Mouse (Mus musculus): ENCODE measurements at regions not wholly inside any gene's neighbourhood (a gene's known extent, or its start where the extent isn't known, plus 50 kb on each side); places are given as distances from the start of the nearest gene placed in this dataset.

DNA sequence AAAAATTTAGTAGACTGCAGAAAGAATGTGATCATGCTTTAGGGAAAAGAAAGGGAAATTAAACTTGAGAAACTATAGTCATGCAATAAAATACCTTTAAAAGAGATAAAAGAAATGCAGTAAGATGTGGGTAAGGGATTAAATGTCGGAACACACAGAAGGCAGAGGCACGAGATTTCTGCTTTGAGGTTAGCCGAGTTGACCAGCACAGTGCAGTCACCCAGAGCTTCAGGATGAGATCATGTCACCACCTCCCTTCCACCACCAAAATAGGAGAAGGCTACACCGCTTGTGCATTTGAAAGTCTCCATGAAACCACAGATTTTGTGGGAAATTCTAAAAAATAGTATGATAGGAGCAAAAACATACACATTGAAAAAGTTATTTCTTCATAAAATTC is 166.6 kb downstream of the Fam198b start:
- Histone ChIP-seq H3K27me3 (ENCODE audit: control insufficient read depth, insufficient read depth, low read length) (no peaks in the 10 kb centered on the region), H3K36me3 (ENCODE audit: control insufficient read depth, insufficient read depth, low read length) (no peaks in the 10 kb centered on the region), H3K4me3 (ENCODE audit: control insufficient read depth in 1 of 2, insufficient read depth in 1 of 2, low read depth in 1 of 2, low read length in 2 of 2) (no peak overlapping the region), H3K4me2 (ENCODE audit: low read length) (no peak overlapping the region), H3K27ac (replicated peaks in 1 of 2; ENCODE audit: control insufficient read depth in 1 of 2, insufficient read depth in 1 of 2, low read depth in 2 of 2, low read length in 2 of 2) (no peak overlapping the region; a peak in 1 of 4 replicates), H3K9ac (ENCODE audit: low read length) (no peak overlapping the region), H3K4me1 (ENCODE audit: control insufficient read depth in 2 of 2, insufficient read depth in 2 of 2, low read length in 2 of 2) (peaks cover 5 to 27% of the 10 kb centered on the region in 2 experiments), H3K9me3 (ENCODE audit: control insufficient read depth, low read length) (no peaks in the 10 kb centered on the region)
- ATAC-seq (ENCODE audit: insufficient number of reproducible peaks, insufficient read depth, low FRiP score, low read depth), result no peak
- 45% methylated on average over 4 of the region's 4 CpGs for WGBS

DNA sequence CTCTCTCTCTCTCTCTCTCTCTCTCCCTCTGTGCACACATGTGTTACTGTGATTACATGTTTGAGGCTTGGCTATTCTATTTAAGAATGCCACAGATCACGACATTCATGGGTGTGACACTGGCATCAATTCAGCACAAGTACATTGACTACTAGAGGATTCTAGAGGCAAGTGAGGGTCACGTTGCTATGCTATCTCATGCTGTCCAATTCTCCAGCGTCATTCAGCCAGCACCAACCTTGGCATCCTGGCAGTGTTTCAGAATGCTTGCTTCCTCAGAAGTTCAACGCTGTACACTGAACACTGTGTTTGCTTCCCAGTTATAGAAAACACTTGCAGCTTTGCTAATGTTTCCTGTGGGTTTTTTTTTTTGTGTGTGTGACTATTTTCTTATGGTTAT is 167.6 kb downstream of the Fam198b start:
- Histone ChIP-seq H3K27ac (replicated peaks in 1 of 2; ENCODE audit: control insufficient read depth in 1 of 2, insufficient read depth in 1 of 2, low read depth in 2 of 2, low read length in 2 of 2) (peak overlapping the region; percentile 59 to 64), H3K4me2 (ENCODE audit: low read length) (no peak overlapping the region), H3K27me3 (ENCODE audit: control insufficient read depth, insufficient read depth, low read length) (no peaks in the 10 kb centered on the region), H3K9me3 (ENCODE audit: control insufficient read depth, low read length) (no peaks in the 10 kb centered on the region), H3K4me3 (ENCODE audit: control insufficient read depth in 1 of 2, insufficient read depth in 1 of 2, low read depth in 1 of 2, low read length in 2 of 2) (no peak overlapping the region), H3K9ac (ENCODE audit: low read length) (no peak overlapping the region), H3K36me3 (ENCODE audit: control insufficient read depth, insufficient read depth, low read length) (no peaks in the 10 kb centered on the region), H3K4me1 (ENCODE audit: control insufficient read depth in 2 of 2, insufficient read depth in 2 of 2, low read length in 2 of 2) (peaks cover 5 to 31% of the 10 kb centered on the region in 2 experiments)
- ATAC-seq (ENCODE audit: insufficient number of reproducible peaks, insufficient read depth, low FRiP score, low read depth), result peak; percentile 78; the same call in 1 of the 2 replicates
- WGBS, result 4% methylated on average over 4 of the region's 4 CpGs

DNA sequence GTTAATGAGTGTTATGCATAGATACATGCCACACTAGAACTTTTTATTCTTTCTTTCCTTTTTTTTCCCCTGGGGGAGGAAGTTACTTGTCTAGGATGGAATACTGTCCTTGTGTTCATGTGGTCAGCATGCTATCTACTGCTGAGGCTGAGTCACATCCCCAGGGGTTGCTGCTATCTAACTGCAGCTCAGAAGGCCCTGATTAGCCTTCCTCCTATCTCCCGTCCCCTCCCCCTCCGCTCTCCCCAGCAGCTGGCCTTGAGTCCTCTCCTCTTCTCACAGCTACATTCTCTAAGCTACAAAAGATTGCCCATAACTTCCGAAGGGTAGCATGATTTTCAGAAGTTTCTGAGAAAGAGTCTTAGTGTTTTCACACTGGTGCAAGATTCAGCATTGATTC is 168.5 kb downstream of the Fam198b start:
- H3K36me3 ChIP-seq (ENCODE audit: control insufficient read depth, insufficient read depth, low read length), result no peaks in the 10 kb centered on the region
- H3K4me1 ChIP-seq (ENCODE audit: control insufficient read depth in 2 of 2, insufficient read depth in 2 of 2, low read length in 2 of 2), result peaks cover 5 to 33% of the 10 kb centered on the region in 2 experiments
- peak; percentile 84 for ATAC-seq (ENCODE audit: insufficient number of reproducible peaks, insufficient read depth, low FRiP score, low read depth)
- no peak overlapping the region for H3K4me2 ChIP-seq (ENCODE audit: low read length)
- H3K4me3 ChIP-seq (ENCODE audit: control insufficient read depth in 1 of 2, insufficient read depth in 1 of 2, low read depth in 1 of 2, low read length in 2 of 2), result no peak overlapping the region
- H3K27me3 ChIP-seq (ENCODE audit: control insufficient read depth, insufficient read depth, low read length), result no peaks in the 10 kb centered on the region
- H3K9ac ChIP-seq (ENCODE audit: low read length), result no peak overlapping the region
- H3K9me3 ChIP-seq (ENCODE audit: control insufficient read depth, low read length), result no peaks in the 10 kb centered on the region
- peak overlapping the region; percentile 58 to 69 for H3K27ac ChIP-seq (replicated peaks in 1 of 2; ENCODE audit: control insufficient read depth in 1 of 2, insufficient read depth in 1 of 2, low read depth in 2 of 2, low read length in 2 of 2)
- 3% methylated on average over 3 of the region's 3 CpGs for WGBS

DNA sequence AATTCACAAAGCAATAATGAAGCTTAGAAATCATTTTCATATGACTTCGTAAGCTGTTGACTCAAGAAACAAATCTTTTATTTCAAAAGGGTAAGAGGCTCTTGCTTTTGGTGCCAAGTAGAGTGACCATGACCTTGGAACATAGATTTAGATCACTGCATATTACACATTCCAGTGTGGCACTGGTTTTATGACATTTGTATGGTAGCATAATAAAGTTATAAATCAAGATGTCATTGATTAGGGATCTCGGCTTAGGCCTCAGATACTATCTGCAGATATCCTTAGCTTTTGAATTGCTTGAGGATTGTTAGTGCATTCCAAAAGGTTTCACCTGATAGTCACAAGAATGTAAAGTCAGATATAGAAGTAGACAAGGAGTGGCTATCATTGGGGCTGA is 169.1 kb downstream of the Fam198b start:
- no peak overlapping the region for H3K4me2 ChIP-seq (ENCODE audit: low read length)
- H3K36me3 ChIP-seq (ENCODE audit: control insufficient read depth, insufficient read depth, low read length), result no peaks in the 10 kb centered on the region
- no peaks in the 10 kb centered on the region for H3K9me3 ChIP-seq (ENCODE audit: control insufficient read depth, low read length)
- no peak overlapping the region for H3K9ac ChIP-seq (ENCODE audit: low read length)
- peaks cover 5 to 33% of the 10 kb centered on the region in 2 experiments for H3K4me1 ChIP-seq (ENCODE audit: control insufficient read depth in 2 of 2, insufficient read depth in 2 of 2, low read length in 2 of 2)
- 69% methylated on average over 2 of the region's 2 CpGs for WGBS
- H3K27ac ChIP-seq (replicated peaks in 1 of 2; ENCODE audit: control insufficient read depth in 1 of 2, insufficient read depth in 1 of 2, low read depth in 2 of 2, low read length in 2 of 2), result peak overlapping the region in 1 of 2 experiments; percentile 58; a peak in 2 of 4 replicates
- H3K4me3 ChIP-seq (ENCODE audit: control insufficient read depth in 1 of 2, insufficient read depth in 1 of 2, low read depth in 1 of 2, low read length in 2 of 2), result no peak overlapping the region
- no peaks in the 10 kb centered on the region for H3K27me3 ChIP-seq (ENCODE audit: control insufficient read depth, insufficient read depth, low read length)
- ATAC-seq (ENCODE audit: insufficient number of reproducible peaks, insufficient read depth, low FRiP score, low read depth), result no peak

DNA sequence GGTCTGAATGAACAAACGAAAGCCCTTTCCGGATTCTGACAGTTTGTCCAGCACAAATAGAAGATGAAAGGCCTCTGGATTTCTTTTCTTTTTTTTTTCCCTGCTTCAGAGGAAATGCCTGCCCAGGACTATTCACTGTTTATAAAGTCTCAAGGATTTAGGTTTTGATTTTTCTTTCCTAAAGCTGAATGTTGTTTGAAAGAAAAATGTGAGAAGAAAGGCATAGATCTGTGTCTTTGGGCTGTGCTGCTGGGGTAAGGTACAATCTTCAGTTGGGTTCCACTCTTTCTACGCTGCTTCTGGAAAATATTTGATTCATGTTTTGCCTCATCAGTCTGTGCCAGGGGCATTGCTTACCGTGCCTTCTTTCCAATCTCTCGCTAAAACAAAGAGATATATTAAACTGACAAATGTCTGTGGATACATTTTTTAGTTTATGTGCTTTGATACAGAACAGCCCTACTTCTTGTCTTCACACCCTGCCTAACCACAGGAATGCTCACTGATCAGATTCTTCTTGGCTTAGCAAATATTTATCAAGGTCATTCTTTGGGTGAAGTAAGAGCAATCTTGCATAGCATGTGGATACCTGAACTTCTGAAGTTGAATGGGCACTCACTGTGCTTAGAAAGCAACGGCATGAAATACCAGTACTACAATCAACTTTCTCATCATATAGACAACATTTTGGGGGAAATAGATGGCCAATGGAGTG is 172.5 kb downstream of the Fam198b start:
- H3K27ac ChIP-seq (replicated peaks in 1 of 2; ENCODE audit: control insufficient read depth in 1 of 2, insufficient read depth in 1 of 2, low read depth in 2 of 2, low read length in 2 of 2), result peak overlapping the region in 1 of 2 experiments; percentile 47; a peak in 2 of 4 replicates
- no peaks in the 10 kb centered on the region for H3K27me3 ChIP-seq (ENCODE audit: control insufficient read depth, insufficient read depth, low read length)
- no peaks in the 10 kb centered on the region for H3K36me3 ChIP-seq (ENCODE audit: control insufficient read depth, insufficient read depth, low read length)
- H3K4me1 ChIP-seq (ENCODE audit: control insufficient read depth in 2 of 2, insufficient read depth in 2 of 2, low read length in 2 of 2), result peaks cover 5 to 26% of the 10 kb centered on the region in 2 experiments
- H3K9ac ChIP-seq (ENCODE audit: low read length), result no peak overlapping the region
- H3K4me2 ChIP-seq (ENCODE audit: low read length), result no peak overlapping the region
- H3K9me3 ChIP-seq (ENCODE audit: control insufficient read depth, low read length), result no peaks in the 10 kb centered on the region
- H3K4me3 ChIP-seq (ENCODE audit: control insufficient read depth in 1 of 2, insufficient read depth in 1 of 2, low read depth in 1 of 2, low read length in 2 of 2), result no peak overlapping the region
- ATAC-seq (ENCODE audit: insufficient number of reproducible peaks, insufficient read depth, low FRiP score, low read depth), result no peak
- 66% methylated on average over 6 of the region's 6 CpGs for WGBS

DNA sequence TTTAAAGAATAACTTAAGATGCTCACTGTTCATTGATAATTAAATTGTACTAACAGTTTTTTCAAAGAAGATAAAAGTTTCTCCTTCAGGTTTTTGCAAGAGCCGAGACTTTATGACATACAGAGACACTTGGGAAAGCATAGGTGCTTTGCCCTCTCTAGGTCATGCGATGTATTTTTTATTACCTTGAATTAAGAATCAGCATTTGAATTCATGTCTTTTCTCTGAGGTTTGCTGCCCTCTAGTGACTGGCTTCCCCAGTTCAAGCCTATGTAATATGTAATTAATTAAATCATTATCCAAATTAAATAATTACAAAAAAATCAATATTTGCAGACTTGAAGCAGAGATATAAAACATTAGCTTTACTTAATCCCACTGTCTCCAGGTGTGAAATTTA is 174.4 kb downstream of the Fam198b start:
- WGBS, result 34% methylated on average over 2 of the region's 2 CpGs
- ATAC-seq (ENCODE audit: insufficient number of reproducible peaks, insufficient read depth, low FRiP score, low read depth), result no peak
- Histone ChIP-seq H3K27ac (replicated peaks in 1 of 2; ENCODE audit: control insufficient read depth in 1 of 2, insufficient read depth in 1 of 2, low read depth in 2 of 2, low read length in 2 of 2) (no peak overlapping the region), H3K4me2 (ENCODE audit: low read length) (no peak overlapping the region), H3K4me1 (ENCODE audit: control insufficient read depth in 2 of 2, insufficient read depth in 2 of 2, low read length in 2 of 2) (peaks cover 0 to 11% of the 10 kb centered on the region in 2 experiments; a peak in 3 of 4 replicates), H3K9me3 (ENCODE audit: control insufficient read depth, low read length) (no peaks in the 10 kb centered on the region), H3K9ac (ENCODE audit: low read length) (no peak overlapping the region), H3K36me3 (ENCODE audit: control insufficient read depth, insufficient read depth, low read length) (no peaks in the 10 kb centered on the region), H3K27me3 (ENCODE audit: control insufficient read depth, insufficient read depth, low read length) (no peaks in the 10 kb centered on the region), H3K4me3 (ENCODE audit: control insufficient read depth in 1 of 2, insufficient read depth in 1 of 2, low read depth in 1 of 2, low read length in 2 of 2) (no peak overlapping the region)

DNA sequence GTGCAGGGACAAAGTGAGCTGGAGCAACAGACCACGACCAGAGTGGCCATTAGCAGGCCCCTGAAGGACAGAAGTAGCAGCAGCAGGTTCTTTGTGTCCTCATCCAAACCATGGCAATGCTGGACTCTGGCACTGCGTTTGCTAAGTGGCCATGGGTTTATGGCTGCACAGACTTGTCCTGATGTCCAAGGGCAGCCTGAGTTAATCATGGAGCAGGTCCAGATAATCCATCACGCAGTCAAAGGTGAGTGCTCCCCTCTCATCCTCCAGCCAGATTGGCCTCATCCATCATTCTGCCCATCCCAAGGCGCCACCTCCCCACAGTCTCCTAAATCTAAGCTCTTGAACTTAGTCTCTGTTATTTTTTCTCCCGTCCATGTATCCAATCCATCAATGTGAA is 186.4 kb downstream of the Fam198b start:
- Histone ChIP-seq H3K9ac (ENCODE audit: low read length) (no peak overlapping the region), H3K4me2 (ENCODE audit: low read length) (no peak overlapping the region), H3K27me3 (ENCODE audit: control insufficient read depth, insufficient read depth, low read length) (no peaks in the 10 kb centered on the region), H3K4me1 (ENCODE audit: control insufficient read depth in 2 of 2, insufficient read depth in 2 of 2, low read length in 2 of 2) (no peaks in the 10 kb centered on the region), H3K27ac (replicated peaks in 1 of 2; ENCODE audit: control insufficient read depth in 1 of 2, insufficient read depth in 1 of 2, low read depth in 2 of 2, low read length in 2 of 2) (no peak overlapping the region), H3K36me3 (ENCODE audit: control insufficient read depth, insufficient read depth, low read length) (no peaks in the 10 kb centered on the region), H3K4me3 (ENCODE audit: control insufficient read depth in 1 of 2, insufficient read depth in 1 of 2, low read depth in 1 of 2, low read length in 2 of 2) (no peak overlapping the region), H3K9me3 (ENCODE audit: control insufficient read depth, low read length) (no peaks in the 10 kb centered on the region)
- 73% methylated on average over 5 of the region's 5 CpGs for WGBS
- ATAC-seq (ENCODE audit: insufficient number of reproducible peaks, insufficient read depth, low FRiP score, low read depth), result no peak
